Mouse (Mus musculus) intestine, embryonic 16.5 days (tissue): ENCODE results near the gene Rcan2. TPM values are rescaled to one million over a fixed set of nuclear protein-coding genes. Genes with fewer than 3 reads are reported as not detected.

Experiments
- ATAC-seq: fragments of 200-750 bp; cut with Nextera tagmentation; 2 replicates; pipeline ENCODE4 v1.8.0; 2017; ENCODE audit warnings: moderate TSS enrichment, moderate library complexity
- H3K27ac ChIP-seq: fragments of 300-500 bp; sonication (generic); 2 replicates; pipeline ENCODE4 v1.5.1; 2014; ENCODE audit warnings: mild to moderate bottlenecking, low read length
- H3K27me3 ChIP-seq: fragments of 300-500 bp; sonication (generic); replicated peaks from 2 replicates; pipeline ENCODE4 v1.6.1; 2014; ENCODE audit warnings: low read length, control low read depth, mixed read lengths; ENCODE audit not compliant: control insufficient read depth, insufficient read depth
- H3K36me3 ChIP-seq: fragments of 300-500 bp; sonication (generic); 2 replicates; pipeline ENCODE4 v1.6.1; 2014; ENCODE audit warnings: low read length, control low read depth; ENCODE audit not compliant: control insufficient read depth, insufficient read depth
- H3K4me1 ChIP-seq: fragments of 300-500 bp; sonication (generic); 2 replicates; pipeline ENCODE4 v1.6.1; 2014; ENCODE audit warnings: low read length, control low read depth, mixed read lengths; ENCODE audit not compliant: control insufficient read depth, insufficient read depth
- H3K4me2 ChIP-seq: fragments of 300-500 bp; sonication (generic); 2 replicates; pipeline ENCODE4 v1.6.1; 2014; ENCODE audit warnings: low read depth, low read length, control low read depth
- H3K4me3 ChIP-seq: fragments of 300-500 bp; sonication (generic); 2 replicates; pipeline ENCODE4 v1.5.1; 2014; ENCODE audit warnings: mild to moderate bottlenecking, low read length
- H3K9ac ChIP-seq: fragments of 300-500 bp; sonication (generic); 2 replicates; pipeline ENCODE4 v1.6.1; 2014; ENCODE audit warnings: low read depth, low read length
- H3K9me3 ChIP-seq: fragments of 300-500 bp; sonication (generic); 2 replicates; pipeline ENCODE4 v1.6.1; 2016; ENCODE audit warnings: low read length, control low read depth; ENCODE audit not compliant: control insufficient read depth
- WGBS: fragments of 180-500 bp; shearing (Covaris S2); extraction: QIAGEN DNeasy Blood & Tissue Kit; methylation state at CpG from one replicate; pipeline ENCODE4 v1.1.7; 2014; 5-methylcytosine and 5-hydroxymethylcytosine counted together
- polyA plus RNA-seq: library from polyadenylated mRNA; unstranded; fragments of >200 nt; fragmentation: Nextera tagmentation; extraction: Ambion mirVana; gene quantifications from 2 replicates; pipeline ENCODE4 v1.2.1, GENCODE M21; 2015

Gene Rcan2
- polyA plus RNA-seq, 1 experiment from 2014 or later: 4.9 TPM

- Histone ChIP-seq H3K4me1 (no peaks in the 10 kb centered on the region), H3K9me3 (no peaks in the 10 kb centered on the region), H3K4me3 (no peak overlapping the region), H3K36me3 (no peaks in the 10 kb centered on the region), H3K4me2 (no peak overlapping the region), H3K27me3 (no peaks in the 10 kb centered on the region), H3K9ac (no peak overlapping the region), H3K27ac (no peak overlapping the region)
- WGBS: 75% methylated on average over 4 of the region's 4 CpGs
- ATAC-seq: no peak
Observed at GRCm38 (mm10) chr17:44013756-44014510, 212.8 kb downstream of the Rcan2 start.

GRCm38 (mm10) chr17:44016314-44016713 lies 215.2 kb downstream of the Rcan2 start:
- Histone ChIP-seq H3K9ac (no peak overlapping the region), H3K27me3 (no peaks in the 10 kb centered on the region), H3K4me2 (no peak overlapping the region), H3K4me3 (no peak overlapping the region), H3K27ac (no peak overlapping the region), H3K4me1 (no peaks in the 10 kb centered on the region), H3K9me3 (no peaks in the 10 kb centered on the region), H3K36me3 (no peaks in the 10 kb centered on the region)
- no peak for ATAC-seq
- 68% methylated on average over 5 of the region's 5 CpGs for WGBS

GRCm38 (mm10) chr17:44020707-44021220 lies 219.6 kb downstream of the Rcan2 start:
- Histone ChIP-seq H3K4me1 (no peaks in the 10 kb centered on the region), H3K9me3 (no peaks in the 10 kb centered on the region), H3K27ac (no peak overlapping the region), H3K36me3 (no peaks in the 10 kb centered on the region), H3K27me3 (no peaks in the 10 kb centered on the region), H3K9ac (no peak overlapping the region), H3K4me2 (no peak overlapping the region), H3K4me3 (no peak overlapping the region)
- no peak for ATAC-seq
- WGBS: 72% methylated on average over 6 of the region's 6 CpGs

GRCm38 (mm10) chr17:44023842-44024241 lies 222.7 kb downstream of the Rcan2 start:
- 60% methylated on average over 2 of the region's 2 CpGs for WGBS

GRCm38 (mm10) chr17:44025011-44025410 lies 223.9 kb downstream of the Rcan2 start:
- no peak overlapping the region for H3K4me3 ChIP-seq
- WGBS: 54% methylated on average over 2 of the region's 2 CpGs
- no peaks in the 10 kb centered on the region for H3K9me3 ChIP-seq
- no peak overlapping the region for H3K9ac ChIP-seq
- no peaks in the 10 kb centered on the region for H3K27me3 ChIP-seq
- no peak overlapping the region for H3K27ac ChIP-seq
- no peaks in the 10 kb centered on the region for H3K4me1 ChIP-seq
- ATAC-seq: no peak
- no peaks in the 10 kb centered on the region for H3K36me3 ChIP-seq
- no peak overlapping the region for H3K4me2 ChIP-seq

More at GRCm38 (mm10) chr17:44023842-44024241, 222.7 kb downstream of the Rcan2 start:
- Histone ChIP-seq H3K36me3 (no peaks in the 10 kb centered on the region), H3K27ac (no peak overlapping the region), H3K9me3 (no peaks in the 10 kb centered on the region), H3K4me2 (no peak overlapping the region), H3K4me3 (no peak overlapping the region), H3K27me3 (no peaks in the 10 kb centered on the region), H3K9ac (no peak overlapping the region), H3K4me1 (no peaks in the 10 kb centered on the region)
- no peak for ATAC-seq

- Histone ChIP-seq H3K4me2 (no peak overlapping the region), H3K4me3 (no peak overlapping the region), H3K27ac (no peak overlapping the region), H3K4me1 (no peaks in the 10 kb centered on the region), H3K9me3 (no peaks in the 10 kb centered on the region), H3K36me3 (no peaks in the 10 kb centered on the region), H3K27me3 (no peaks in the 10 kb centered on the region), H3K9ac (no peak overlapping the region)
- no peak for ATAC-seq
- 46% methylated on average over 6 of the region's 6 CpGs for WGBS
Observed at GRCm38 (mm10) chr17:44025935-44026334, 224.8 kb downstream of the Rcan2 start.

- H3K4me2 ChIP-seq: no peak overlapping the region
- no peak overlapping the region for H3K27ac ChIP-seq
- H3K9ac ChIP-seq: no peak overlapping the region
- no peaks in the 10 kb centered on the region for H3K27me3 ChIP-seq
- H3K4me3 ChIP-seq: no peak overlapping the region
- H3K36me3 ChIP-seq: no peaks in the 10 kb centered on the region
- no peaks in the 10 kb centered on the region for H3K4me1 ChIP-seq
- ATAC-seq: peak; percentile 36
- 51% methylated on average over 5 of the region's 5 CpGs for WGBS
- H3K9me3 ChIP-seq: no peaks in the 10 kb centered on the region
Observed at GRCm38 (mm10) chr17:44026378-44026777, 225.2 kb downstream of the Rcan2 start.

GRCm38 (mm10) chr17:44026786-44027185 lies 225.6 kb downstream of the Rcan2 start:
- H3K36me3 ChIP-seq: no peaks in the 10 kb centered on the region
- no peak overlapping the region for H3K27ac ChIP-seq
- no peak for ATAC-seq
- H3K4me2 ChIP-seq: no peak overlapping the region
- H3K9ac ChIP-seq: no peak overlapping the region
- H3K9me3 ChIP-seq: no peaks in the 10 kb centered on the region
- no peaks in the 10 kb centered on the region for H3K4me1 ChIP-seq
- H3K4me3 ChIP-seq: no peak overlapping the region
- no peaks in the 10 kb centered on the region for H3K27me3 ChIP-seq

- ATAC-seq: no peak
- no peaks in the 10 kb centered on the region for H3K36me3 ChIP-seq
- no peak overlapping the region for H3K27ac ChIP-seq
- no peaks in the 10 kb centered on the region for H3K9me3 ChIP-seq
- no peaks in the 10 kb centered on the region for H3K4me1 ChIP-seq
- H3K4me3 ChIP-seq: no peak overlapping the region
- no peak overlapping the region for H3K4me2 ChIP-seq
- H3K27me3 ChIP-seq: no peaks in the 10 kb centered on the region
- 83% methylated on average over 9 of the region's 9 CpGs for WGBS
- H3K9ac ChIP-seq: no peak overlapping the region
Observed at GRCm38 (mm10) chr17:44027311-44027710, 226.2 kb downstream of the Rcan2 start.

GRCm38 (mm10) chr17:44029616-44030015 lies 228.5 kb downstream of the Rcan2 start:
- 61% methylated on average over 5 of the region's 5 CpGs for WGBS
- Histone ChIP-seq H3K4me1 (no peaks in the 10 kb centered on the region), H3K9ac (no peak overlapping the region), H3K36me3 (no peaks in the 10 kb centered on the region), H3K27me3 (no peaks in the 10 kb centered on the region), H3K9me3 (no peaks in the 10 kb centered on the region), H3K4me2 (no peak overlapping the region), H3K27ac (no peak overlapping the region), H3K4me3 (no peak overlapping the region)
- no peak for ATAC-seq
